Mouse (Mus musculus) ES-Bruce4 (cell line): ENCODE measurements around the gene Fam207a.

Experiments
- CTCF ChIP-seq: IDR thresholded peaks from one replicate; pipeline ENCODE4 v1.8.1; 2011; ENCODE audit warnings: low read depth, low read length
- EP300 ChIP-seq: IDR thresholded peaks from 2 replicates; pipeline ENCODE4 v1.6.1; 2011; ENCODE audit warnings: low read depth, low read length; ENCODE audit not compliant: insufficient read depth
- POLR2A ChIP-seq: IDR thresholded peaks from one replicate; pipeline ENCODE4 v1.8.1; 2011; ENCODE audit warnings: low read length; ENCODE audit not compliant: insufficient read depth

GRCm38 (mm10) chr10:77539320-77539945 is 23.8 kb upstream of the Fam207a start:
- no peak for TF ChIP-seq CTCF
- TF ChIP-seq POLR2A = no peak
- TF ChIP-seq EP300 = no peak
